8 mouse cellular contexts compared by ENCODE assay signal in the genomic region with DNA sequence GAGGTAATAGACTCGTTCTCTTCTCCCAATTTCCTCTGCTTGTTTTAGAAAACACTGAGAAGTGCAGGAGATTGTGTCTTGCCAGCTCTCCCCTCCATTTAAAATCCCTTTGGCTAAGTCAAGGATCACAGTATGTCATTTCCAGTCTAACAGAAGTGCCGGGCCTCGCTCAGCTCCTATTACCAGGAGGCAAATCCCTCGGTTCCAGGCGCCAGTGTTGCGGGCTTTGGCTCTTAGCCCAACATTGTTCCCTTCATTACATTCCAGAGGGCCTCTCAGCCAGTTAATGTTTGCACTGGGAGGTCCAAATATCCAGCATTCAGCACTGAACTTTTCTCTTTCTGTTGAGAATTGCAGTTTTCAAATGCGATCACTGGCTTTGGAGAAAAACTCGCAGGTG.
DNase-seq lines count a peak whose midpoint lies in the region; ATAC-seq and TF ChIP-seq lines count a peak whose summit lies in the region.

No protein-coding gene starts in this region.

- peak overlapping the region; percentile 89 for H3K27ac ChIP-seq in embryonic facial prominence, embryonic 12.5 days
- H3K27ac ChIP-seq in heart, embryonic 14.5 days (replicated peaks in 1 of 2; ENCODE audit: control insufficient read depth in 1 of 2, insufficient read depth in 1 of 2, low read depth in 2 of 2, low read length in 2 of 2): peak overlapping the region; percentile 39 to 48; a peak in 2 of 4 replicates
- H3K27ac ChIP-seq in kidney, embryonic 15.5 days: peak overlapping the region; percentile 82
- H3K27ac ChIP-seq in lung, postnatal 0 days (ENCODE audit: low read length): no peak overlapping the region

- peaks cover 33% of the 10 kb centered on the region for H3K4me1 ChIP-seq in embryonic facial prominence, embryonic 12.5 days
- peaks cover 11 to 17% of the 10 kb centered on the region in 2 experiments for H3K4me1 ChIP-seq in heart, embryonic 14.5 days (ENCODE audit: control insufficient read depth in 2 of 2, insufficient read depth in 2 of 2, low read length in 2 of 2)
- H3K4me1 ChIP-seq in kidney, embryonic 15.5 days: peaks cover 30% of the 10 kb centered on the region
- H3K4me1 ChIP-seq in lung, postnatal 0 days (ENCODE audit: insufficient read depth, low read depth, low read length): no peaks in the 10 kb centered on the region

- H3K4me2 ChIP-seq in embryonic facial prominence, embryonic 12.5 days (replicated peaks): peak overlapping the region; percentile 30; the same call in 1 of the 2 replicates
- peak overlapping the region; percentile 4; the same call in 1 of the 2 replicates for H3K4me2 ChIP-seq in heart, embryonic 14.5 days (ENCODE audit: low read length)
- peak overlapping the region; percentile 23 for H3K4me2 ChIP-seq in kidney, embryonic 15.5 days
- H3K4me2 ChIP-seq in lung, postnatal 0 days (replicated peaks; ENCODE audit: low read depth, low read length): peak overlapping the region; percentile 11; the same call in 1 of the 2 replicates

- H3K9me3 ChIP-seq in embryonic facial prominence, embryonic 12.5 days: no peaks in the 10 kb centered on the region
- H3K9me3 ChIP-seq in heart, embryonic 14.5 days (ENCODE audit: control insufficient read depth, low read length): no peaks in the 10 kb centered on the region
- no peaks in the 10 kb centered on the region for H3K9me3 ChIP-seq in kidney, embryonic 15.5 days (replicated peaks)
- no peaks in the 10 kb centered on the region for H3K9me3 ChIP-seq in lung, postnatal 0 days (ENCODE audit: low read length)

- H3K4me3 ChIP-seq in embryonic facial prominence, embryonic 12.5 days: no peak overlapping the region
- no peak overlapping the region for H3K4me3 ChIP-seq in heart, embryonic 14.5 days (ENCODE audit: control insufficient read depth in 1 of 2, insufficient read depth in 1 of 2, low read depth in 1 of 2, low read length in 2 of 2)
- no peak overlapping the region for H3K4me3 ChIP-seq in kidney, embryonic 15.5 days (replicated peaks)
- no peak overlapping the region for H3K4me3 ChIP-seq in lung, postnatal 0 days (ENCODE audit: low read depth, low read length)

- no peaks in the 10 kb centered on the region for H3K27me3 ChIP-seq in embryonic facial prominence, embryonic 12.5 days
- H3K27me3 ChIP-seq in heart, embryonic 14.5 days (ENCODE audit: control insufficient read depth, insufficient read depth, low read length): no peaks in the 10 kb centered on the region
- no peaks in the 10 kb centered on the region for H3K27me3 ChIP-seq in kidney, embryonic 15.5 days
- no peaks in the 10 kb centered on the region for H3K27me3 ChIP-seq in lung, postnatal 0 days (replicated peaks; ENCODE audit: insufficient read depth, low read length)

- peak; percentile 49; the same call in 1 of the 2 replicates for ATAC-seq in embryonic facial prominence, embryonic 12.5 days (ENCODE audit: insufficient number of reproducible peaks, insufficient read depth, low FRiP score, low TSS enrichment)
- ATAC-seq in heart, embryonic 14.5 days (ENCODE audit: insufficient number of reproducible peaks, insufficient read depth, low FRiP score, low read depth): no peak; the same call in 1 of the 2 replicates
- ATAC-seq in kidney, embryonic 15.5 days (replicated peaks; ENCODE audit: low FRiP score): peak; percentile 79
- ATAC-seq in lung, postnatal 0 days: peak; percentile 85

- peak; percentile 35; the same call in 1 of the 2 replicates for TF ChIP-seq EP300 in lung, postnatal 0 days (IDR thresholded peaks at IDR 0.05)

- DNase-seq in cerebellum, postnatal 10 days: peak; percentile 47 to 52
- no peak for DNase-seq in cerebellum, adult 18-20 months
- peak; percentile 80 for DNase-seq in lung, postnatal 0 days (ENCODE audit: low spot score)
- DNase-seq in skeletal muscle tissue, adult 2 months (ENCODE audit: low read depth, low spot score): peak; percentile 10
- no peak for DNase-seq in MN1 (ENCODE audit: low spot score)

- TF ChIP-seq CTCF in lung, postnatal 0 days (IDR thresholded peaks at IDR 0.05): no peak

- H3K9ac ChIP-seq in embryonic facial prominence, embryonic 12.5 days: no peak overlapping the region
- no peak overlapping the region; the same call in 1 of the 2 replicates for H3K9ac ChIP-seq in heart, embryonic 14.5 days (ENCODE audit: low read length)
- H3K9ac ChIP-seq in kidney, embryonic 15.5 days: no peak overlapping the region
- no peak overlapping the region for H3K9ac ChIP-seq in lung, postnatal 0 days (replicated peaks; ENCODE audit: low read depth)

- H3K36me3 ChIP-seq in embryonic facial prominence, embryonic 12.5 days: no peaks in the 10 kb centered on the region
- no peaks in the 10 kb centered on the region for H3K36me3 ChIP-seq in heart, embryonic 14.5 days (ENCODE audit: control insufficient read depth, insufficient read depth, low read length)
- no peaks in the 10 kb centered on the region for H3K36me3 ChIP-seq in kidney, embryonic 15.5 days
- H3K36me3 ChIP-seq in lung, postnatal 0 days (ENCODE audit: insufficient read depth, low read length): no peaks in the 10 kb centered on the region

- 9% methylated on average over 8 of the region's 8 CpGs for WGBS in embryonic facial prominence, embryonic 12.5 days
- 21% methylated on average over 8 of the region's 8 CpGs for WGBS in heart, embryonic 14.5 days
- 8% methylated on average over 8 of the region's 8 CpGs for WGBS in kidney, embryonic 15.5 days
- 10% methylated on average over 8 of the region's 8 CpGs for WGBS in lung, postnatal 0 days

Comparison
In these comparisons a context has a peak if more than half of its experiments do, and no peak if none do; other contexts are left out.
1. DNase-seq: peak in cerebellum, postnatal 10 days (2 of 2), lung, postnatal 0 days (single experiment) and skeletal muscle tissue, adult 2 months (single experiment); none in cerebellum, adult 18-20 months (0 of 2) and MN1 (single experiment).
2. Peak in every context shown above with its lines, with median percentiles within 50 percentile points of each other: H3K4me2 ChIP-seq.